Mouse (Mus musculus): ENCODE data around the gene Lag3.
"Not testable (repeated sequence)": the region's sequence is repeated elsewhere in the genome, so short reads cannot be mapped to it uniquely, and the experiment has no call there.

Gene Lag3

DNA sequence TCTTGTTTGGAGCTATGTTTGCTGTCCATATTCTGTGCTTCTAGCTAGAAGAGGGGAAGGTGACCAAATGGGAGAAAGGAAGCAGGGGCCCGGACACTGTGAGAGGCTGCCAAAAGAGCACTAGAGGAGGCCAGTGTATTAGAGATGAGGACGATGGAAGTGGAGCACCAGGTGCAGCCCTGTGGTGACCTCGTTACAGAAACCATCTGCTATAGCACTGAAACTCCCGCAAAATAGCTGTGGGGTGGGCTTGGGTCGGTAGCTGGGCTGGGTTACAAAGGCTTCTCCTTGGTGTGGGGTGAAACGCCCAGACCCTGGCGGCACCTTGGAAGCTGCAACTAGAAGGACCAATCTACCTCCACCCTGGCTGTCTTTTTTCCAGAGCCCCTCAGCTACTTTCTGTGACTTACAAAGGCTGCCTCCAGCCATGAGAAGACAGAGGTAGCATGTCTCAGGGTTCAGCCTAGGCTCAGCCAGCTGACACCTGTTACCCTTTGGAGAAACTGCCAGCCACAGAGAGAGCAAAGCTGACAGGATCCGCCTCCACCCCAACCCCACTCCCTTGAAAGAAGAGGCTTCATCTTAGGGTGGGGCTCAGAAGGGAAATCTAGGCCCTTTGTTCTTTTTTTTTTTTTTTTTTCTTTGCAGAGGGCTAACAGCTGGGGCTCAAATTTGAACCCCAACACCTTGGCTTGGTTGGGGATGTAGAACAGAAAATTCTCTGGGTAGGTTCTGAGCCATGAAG lies 11.3 kb downstream of the Lag3 start:
- DNase-seq (ENCODE audit: low spot score) = no peak

DNA sequence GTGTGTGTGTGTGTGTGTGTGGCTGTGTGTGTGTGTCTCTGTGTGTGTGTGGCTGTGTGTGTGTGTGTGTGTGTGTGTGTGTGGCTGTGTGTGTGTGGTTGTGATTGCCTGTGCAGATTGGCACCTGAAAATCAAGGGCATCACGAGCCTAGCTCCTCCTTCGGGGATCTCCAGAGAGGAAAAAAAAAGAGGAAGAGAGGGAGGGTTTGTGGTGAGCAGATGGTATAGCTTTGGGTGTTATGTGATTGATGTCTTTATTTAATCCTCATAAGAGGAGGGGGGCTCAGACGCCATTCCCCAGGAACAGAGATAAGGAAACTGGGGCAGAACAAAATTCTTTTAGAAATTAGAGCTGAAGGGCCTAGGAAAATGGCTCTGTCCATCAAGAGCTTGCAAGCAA lies 13.1 kb downstream of the Lag3 start:
- DNase-seq (ENCODE audit: low spot score) = no peak

DNA sequence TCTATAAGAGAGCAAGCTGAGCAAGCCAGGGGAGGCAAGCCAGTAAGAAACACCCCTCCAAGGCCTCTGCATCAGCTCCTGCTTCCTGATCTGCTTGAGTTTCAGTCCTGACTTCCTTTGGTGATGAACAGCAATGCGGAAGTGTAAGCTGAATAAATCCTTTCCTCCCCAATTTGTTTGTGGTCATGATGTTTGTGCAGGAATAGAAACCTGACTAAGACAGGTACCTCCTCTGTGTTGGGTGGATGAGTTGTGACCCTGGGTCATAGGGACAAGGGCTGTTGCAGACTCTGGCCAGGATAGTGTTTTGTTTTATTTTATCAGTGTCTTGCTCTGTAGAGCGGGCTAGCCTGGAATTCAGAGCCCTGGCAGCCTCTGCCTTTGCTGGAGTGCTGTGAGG lies 17.4 kb downstream of the Lag3 start:
- not testable (repeated sequence) for DNase-seq (ENCODE audit: low spot score)

DNA sequence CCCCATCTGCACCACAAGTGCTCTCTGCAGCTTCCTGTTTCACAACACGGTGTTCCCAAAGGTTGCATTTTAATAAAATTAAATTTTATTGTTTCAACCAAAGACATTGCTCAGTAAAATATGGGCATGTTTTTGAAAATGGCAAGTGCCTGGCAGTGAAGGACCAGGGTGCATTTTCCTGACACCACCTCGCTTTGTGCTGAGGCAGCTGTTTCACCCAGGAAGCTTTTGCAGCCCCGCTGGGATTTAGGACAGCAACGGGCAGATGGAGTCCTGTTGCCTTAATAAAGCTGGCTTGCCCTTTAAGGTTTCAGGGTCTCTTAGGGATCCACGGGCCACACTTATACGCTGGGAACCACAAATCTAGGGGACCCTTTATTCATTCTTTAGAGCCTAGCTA lies 20.5 kb downstream of the Lag3 start:
- DNase-seq (ENCODE audit: low spot score) = no peak

DNA sequence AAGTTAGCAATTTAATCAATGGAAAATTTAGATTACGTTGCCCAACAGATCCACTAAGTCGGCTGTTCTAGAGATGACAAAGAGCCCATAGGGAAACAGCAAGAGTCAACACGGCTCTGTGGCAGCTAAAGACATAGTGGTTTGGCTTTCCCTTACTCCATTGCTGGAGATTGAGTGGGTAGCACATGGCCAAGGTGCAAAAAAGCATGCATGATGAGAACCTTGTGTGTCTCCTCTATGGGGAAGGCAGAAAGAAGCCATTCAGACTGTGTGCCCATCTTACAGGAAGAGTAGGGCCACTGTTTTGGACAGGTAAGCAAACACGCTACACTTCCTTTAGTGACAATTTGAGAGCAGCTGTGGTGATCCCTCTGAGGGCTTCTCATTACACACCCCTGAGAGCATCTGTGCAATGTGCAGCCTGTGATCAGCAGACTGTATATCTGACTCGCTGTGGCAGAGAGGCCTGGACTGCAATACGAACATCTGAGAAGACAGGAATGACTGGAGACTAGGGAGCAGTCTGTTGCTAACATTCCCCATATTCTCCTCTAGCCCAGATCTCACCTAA lies 22.9 kb downstream of the Lag3 start:
- no peak for DNase-seq (ENCODE audit: low spot score)

DNA sequence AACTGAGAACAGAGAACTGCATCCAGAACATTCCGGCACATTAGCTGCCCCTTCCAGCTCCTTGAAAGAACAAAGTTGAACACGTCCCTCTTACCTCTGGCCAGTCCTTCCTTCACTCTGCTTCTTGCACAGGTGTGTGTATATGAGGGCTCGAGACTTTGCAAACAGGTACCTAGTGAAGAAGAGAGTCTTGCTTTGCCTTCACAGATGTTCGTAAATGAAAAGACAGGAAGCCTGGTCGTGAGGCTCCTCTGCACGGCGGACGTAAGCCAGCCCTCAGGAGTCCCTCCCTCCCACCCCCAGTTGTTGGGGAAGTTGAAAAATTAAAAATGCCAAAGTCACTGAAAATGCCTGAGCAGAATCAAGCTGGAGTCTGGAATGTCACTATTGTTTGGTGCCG lies 23.5 kb downstream of the Lag3 start, which contains the start of gene Cd4:
Gene Cd4 (minus strand): TSS at position 236 of the 400 bp plus-strand sequence.
- no peak for DNase-seq (ENCODE audit: low spot score)

DNA sequence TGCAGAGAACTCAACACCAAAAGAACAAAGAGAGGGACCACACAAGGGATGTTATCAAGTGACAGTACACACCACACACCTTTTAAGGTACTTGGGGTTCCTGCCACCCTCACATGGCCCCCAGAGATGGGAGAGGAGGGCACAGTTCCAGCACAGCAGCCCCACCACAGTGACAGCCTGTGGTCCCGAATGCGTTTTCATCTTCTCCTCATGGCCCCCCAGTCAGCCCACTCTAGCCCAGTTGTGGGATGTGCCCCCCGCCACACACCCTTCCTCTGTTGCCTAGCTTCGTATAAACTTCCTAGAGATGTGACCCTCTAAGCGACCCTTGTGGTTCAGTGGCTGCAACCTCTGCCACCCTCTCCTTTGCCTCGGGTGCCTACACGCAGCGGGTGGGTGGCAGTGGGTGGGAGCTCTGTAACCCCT lies 25.5 kb downstream of the Lag3 start:
- no peak for DNase-seq (ENCODE audit: low spot score)

DNA sequence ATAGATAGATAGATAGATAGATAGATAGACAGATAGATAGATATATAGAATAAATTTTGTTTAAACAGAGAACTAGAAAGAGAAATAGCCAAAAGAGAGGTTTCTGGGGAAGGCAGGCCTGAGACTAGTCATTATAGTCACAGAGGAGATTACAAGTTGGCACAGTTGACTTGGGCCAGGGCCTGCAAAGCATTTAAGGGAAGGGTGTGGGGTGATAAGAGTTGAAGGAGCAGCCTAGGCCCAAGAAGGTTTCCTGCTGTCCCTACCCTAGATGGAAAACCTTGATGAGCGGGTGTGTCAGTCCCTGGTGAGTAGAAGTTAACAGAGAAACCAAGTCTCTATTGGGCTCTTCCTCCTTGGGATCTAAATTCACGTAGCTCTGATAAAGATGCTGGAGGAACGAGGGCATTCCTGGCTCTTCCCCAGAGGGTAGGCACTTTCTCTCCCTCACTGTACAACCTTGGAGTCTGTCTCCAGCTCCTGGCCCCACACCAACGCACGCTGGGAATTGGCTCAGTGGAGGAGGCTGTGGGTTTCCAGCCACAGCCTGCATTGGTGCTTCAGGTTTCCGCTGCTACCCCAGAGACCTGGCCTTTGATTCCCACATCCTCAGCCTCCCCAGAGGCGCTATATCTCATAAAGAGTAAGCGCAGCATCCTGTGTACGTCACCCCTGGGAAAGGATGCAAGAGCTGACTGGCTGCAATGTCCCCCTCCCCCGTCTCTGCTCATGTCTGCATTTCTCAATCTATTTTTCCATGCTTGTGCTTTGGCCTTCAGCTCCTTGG lies 26.6 kb downstream of the Lag3 start:
- DNase-seq (ENCODE audit: low spot score) = no peak

DNA sequence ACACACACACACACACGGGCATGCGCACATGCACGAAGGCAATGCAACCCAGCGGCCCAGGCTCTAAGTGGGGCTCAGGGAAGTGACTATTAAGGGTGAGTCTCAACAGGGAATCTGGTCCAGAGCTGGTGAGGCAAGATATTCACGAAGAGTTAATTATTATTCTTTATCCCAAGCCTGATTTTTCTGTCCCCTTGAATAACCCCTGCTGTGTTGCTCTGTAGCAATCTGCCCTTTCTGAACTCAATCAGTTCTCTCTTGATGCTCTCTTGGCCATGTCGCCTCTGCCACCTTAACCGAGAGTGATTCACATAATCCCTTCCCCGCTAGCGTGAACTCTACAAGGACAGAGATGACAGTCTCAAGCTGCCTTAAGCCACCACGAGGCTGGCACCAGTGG lies 28.2 kb downstream of the Lag3 start:
- no peak for DNase-seq (ENCODE audit: low spot score)

DNA sequence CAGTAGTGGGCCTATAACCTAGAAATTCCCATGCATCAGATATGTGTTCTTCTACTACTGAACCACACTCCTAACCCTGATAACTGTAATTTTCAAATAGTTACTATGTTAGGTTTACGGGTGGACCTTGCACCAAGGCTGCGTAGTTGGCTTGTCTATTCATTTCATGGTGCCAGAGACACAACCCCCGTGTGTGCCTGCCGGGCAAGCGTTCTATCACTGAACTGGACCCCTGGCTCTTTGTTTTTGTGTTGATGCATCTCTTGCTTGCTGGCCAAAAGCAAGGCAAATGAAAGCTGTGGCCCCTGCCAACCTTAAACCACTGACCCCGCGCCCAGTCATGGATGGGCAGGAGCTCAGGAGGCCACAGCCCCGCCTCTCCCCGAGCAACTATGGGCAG lies 29.7 kb downstream of the Lag3 start:
- DNase-seq (ENCODE audit: low spot score) = no peak

DNA sequence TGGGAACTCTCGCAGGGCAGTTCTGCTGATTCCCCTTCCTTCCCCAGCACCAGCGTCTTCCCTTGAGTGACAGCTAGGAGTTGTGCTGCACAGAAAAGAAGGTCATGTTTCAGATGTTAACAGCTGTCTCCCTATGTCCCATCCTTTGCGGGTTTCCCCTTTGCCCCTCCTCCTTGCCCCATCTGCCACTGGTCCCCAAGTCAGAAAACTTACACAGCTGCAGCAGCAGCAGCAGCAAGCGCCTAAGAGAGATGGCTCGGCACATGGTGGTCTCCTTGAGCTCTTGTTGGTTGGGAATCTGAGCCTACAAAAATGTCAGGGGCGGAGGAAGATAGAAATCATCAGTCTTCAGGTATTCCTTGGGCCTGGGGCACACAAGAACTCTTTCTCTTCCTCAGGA lies 32.1 kb downstream of the Lag3 start:
- DNase-seq (ENCODE audit: low spot score) = no peak

DNA sequence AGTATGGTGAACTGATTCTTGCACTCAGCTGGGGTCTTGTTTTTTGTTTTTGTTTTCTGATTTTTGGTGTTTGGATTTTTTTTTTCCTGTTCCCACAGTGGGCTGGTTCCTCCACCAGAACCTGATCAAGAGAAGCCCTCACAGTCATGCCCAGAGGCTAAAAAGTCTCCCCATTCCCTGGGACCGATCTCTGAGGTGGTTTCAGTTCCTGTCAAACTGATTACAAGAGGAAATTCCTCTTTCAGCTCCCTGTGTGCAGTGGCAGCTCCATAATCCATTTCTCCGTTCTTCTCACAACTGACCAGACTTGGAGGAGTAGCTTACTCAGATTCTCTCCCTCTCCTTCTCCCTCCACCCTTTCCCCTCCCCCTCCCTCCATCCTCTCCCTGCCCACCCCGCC lies 37.2 kb downstream of the Lag3 start:
- no peak for DNase-seq (ENCODE audit: low spot score)

DNA sequence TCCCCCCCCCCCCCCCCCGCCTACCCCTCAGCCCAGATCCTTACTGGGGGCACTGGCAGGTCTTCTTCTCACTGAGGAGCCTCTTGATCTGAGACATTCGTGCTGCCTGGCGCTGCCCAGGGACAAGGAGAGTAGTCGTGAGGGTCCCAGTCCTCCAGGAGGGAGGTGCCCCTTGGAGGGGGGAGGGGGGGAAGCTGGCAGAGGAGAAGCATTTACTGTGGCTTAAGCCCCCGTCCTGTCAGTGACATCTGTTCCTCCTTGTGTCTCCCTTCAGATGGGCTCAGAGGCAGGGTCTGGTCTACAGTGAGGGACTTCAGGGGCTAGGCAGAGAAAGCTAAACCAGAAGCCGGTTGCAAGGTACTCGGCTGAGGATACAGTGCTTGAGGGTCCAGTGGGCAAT lies 44.9 kb downstream of the Lag3 start:
- DNase-seq (ENCODE audit: low spot score) = no peak

DNA sequence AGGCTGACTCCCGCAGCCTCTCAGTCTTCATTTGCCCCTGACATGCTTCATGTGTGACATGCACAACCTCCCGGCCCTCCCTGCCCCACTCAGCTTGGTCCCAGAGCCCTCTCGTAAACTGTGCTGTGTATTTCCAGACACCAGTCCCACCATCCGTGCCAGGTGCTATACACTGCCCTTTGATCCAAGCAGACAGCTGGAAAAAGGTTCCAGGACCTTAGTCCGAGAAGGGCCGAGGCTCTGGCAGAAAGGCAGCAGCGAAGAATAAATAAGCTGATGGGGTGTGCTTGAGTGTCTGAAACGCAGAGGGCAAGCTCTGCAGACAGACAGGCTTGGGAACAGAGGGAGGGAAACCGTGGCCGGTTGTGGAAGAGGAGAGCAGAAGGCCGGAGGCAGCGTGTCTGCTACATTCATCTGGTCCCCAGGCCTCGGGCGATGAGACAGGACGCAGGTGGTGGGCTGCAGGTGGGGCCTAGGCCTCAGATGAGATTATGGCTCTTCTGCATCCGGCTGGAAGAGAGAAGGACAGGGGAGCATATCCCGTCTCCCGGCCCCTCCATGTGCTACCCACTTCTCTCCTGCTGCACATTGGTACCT lies 45.6 kb downstream of the Lag3 start:
- no peak for DNase-seq (ENCODE audit: low spot score)

DNA sequence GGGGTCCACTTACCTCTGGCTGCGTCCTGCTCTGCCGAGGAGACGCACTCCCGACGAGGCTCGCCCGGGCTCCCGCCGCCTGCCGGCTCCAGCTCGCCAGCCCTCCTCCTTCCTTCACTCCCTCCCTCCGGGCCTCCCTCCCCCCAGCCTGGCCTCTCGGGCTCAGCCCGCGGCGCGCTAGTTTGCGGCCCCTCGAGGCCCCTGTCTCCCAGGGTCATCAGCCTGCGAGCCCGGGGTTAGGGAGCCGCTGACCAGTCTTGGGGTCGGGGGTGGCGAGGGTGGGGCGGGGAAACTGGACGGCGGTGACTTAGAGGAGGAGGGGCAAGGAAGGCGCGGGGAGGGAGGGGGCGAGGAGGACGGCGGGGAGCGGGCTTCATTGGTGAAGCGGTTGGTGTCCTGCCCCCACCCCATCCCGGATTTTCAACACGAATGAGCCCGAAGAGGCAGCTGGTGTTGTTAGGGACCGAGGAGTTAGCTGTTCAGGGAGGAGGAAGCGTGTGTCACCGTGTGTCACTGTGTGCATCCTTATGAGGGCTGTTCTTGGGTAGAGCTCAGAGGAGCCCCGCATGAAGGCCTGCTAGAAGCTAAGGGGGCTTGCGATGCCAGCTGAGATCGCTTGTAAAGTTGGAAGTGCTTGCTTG lies 47.7 kb downstream of the Lag3 start, which contains the start of gene Gpr162:
Gene Gpr162 (minus strand): TSS at position 326 of the 641 bp plus-strand sequence.
- DNase-seq (ENCODE audit: low spot score) = no peak

DNA sequence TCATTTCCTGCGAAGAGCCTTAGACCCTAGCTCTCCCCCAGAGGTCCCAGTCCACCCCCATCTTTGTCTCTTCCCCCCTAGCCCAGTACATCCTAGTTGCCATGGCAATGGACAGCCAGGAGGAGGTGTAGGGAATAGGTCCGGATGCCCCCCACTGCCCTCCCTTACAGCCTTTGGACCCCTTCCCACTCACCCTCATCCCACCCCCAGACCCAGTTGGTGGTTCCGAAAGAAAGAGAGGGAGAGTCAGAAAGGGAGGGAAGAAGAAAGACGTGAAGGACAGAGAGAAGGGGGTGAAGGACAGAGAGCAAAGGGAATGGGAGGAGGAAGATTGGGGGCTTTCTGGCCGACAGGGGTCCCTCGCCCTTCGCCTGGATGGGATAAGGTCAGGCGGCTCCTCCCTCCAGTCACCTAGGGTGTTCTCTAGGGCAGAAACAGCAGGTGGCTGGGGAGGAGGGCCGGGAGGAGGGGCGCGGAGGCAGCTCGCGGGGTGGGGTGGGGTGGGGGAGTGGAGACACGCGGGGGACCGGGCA lies 48.3 kb downstream of the Lag3 start:
- no peak for DNase-seq (ENCODE audit: low spot score)

DNA sequence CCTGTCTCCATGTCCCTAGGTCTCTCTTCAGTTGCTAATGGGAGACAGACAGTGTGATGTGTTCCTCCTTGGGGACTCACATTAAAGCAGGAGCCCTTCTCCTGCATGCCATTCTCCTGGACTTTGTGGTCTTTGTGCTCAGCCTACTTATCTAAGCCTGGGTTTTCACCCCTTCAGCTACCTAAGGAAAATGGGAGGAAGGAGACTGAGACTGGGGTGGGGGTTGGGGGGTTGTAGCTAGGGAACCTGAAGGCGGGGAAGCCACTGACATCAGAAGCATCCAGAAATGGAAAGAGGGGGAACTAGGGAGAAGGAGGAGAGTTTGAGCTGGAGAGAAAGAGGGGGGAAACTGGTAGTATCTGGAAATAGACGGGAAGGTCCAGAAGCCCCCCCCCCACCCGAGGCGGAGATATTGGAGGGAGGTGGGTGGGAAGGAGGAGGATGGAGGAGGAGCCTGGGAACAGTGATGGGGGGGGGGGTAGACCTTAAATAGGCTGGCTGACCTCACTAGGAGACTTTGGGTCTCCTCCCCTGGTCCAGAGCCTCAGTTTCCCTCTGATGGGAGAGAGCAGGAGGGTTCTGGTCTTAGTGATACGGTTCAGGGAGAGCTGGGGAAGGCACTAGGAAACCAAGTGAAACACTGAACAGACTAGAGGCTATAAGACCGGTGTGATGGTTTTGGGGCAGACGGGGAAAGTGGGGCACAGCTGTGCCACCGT lies 48.9 kb downstream of the Lag3 start:
- no peak for DNase-seq (ENCODE audit: low spot score)

DNA sequence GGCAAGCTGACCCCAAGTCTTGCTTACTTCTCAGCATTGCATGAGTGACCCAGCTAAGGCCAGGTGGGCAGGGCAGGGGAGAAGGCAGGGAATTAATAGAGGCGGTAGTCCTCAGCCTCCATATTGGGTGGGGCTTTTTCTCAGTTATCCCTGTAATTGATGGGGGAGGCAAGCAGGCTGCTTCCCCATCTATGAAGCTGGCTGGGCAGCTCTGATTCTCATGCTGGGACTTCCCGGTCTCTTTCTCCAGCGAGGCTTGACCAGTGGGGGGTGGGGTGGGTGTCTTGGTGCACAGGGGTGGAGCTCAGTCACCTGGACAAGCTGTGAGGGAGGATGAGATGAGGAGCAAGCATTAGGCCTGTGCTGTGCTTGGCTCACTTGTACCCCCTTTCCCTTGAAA lies 49.7 kb downstream of the Lag3 start:
- DNase-seq (ENCODE audit: low spot score) = no peak

DNA sequence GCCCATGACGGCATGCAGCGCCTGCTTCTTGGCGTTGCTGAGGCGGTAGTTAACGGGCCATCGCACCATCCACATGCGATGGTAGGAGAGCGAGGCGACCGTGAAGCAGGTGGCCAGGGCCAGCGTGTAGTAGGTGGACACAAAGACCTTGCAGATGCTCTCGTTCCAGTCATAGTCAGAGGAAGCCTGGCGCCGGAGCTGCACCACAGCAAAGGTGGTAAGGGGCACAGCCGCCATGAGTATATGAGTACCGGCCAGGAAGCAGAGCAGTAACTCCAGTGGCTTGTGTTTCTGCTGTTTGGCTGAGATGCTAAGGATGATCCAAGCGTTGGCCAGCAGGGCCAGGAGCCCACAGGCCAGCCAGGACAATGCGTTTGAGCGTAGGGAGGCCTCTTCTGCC lies 50.2 kb downstream of the Lag3 start:
- DNase-seq (ENCODE audit: low spot score) = no peak

DNA sequence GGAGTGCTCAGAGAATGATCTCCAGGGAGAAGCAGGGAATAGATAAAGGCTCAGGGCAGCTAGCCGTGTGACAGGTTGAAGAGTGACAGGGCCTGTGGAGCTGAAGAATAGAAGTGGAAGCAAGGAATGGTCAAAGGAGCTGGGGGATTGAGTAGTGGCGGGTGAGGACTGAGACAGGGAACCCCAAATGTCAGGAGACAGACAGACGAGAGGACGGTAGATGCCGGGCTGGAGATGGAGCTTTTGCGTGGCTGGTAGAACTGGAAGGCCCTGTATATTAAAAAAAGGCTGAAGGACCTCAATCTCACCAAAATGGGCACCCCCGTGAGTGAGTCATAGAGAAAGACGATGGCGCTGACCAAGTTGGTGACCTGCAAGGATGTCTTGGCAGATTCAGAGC lies 51.0 kb downstream of the Lag3 start:
- no peak for DNase-seq (ENCODE audit: low spot score)

DNA sequence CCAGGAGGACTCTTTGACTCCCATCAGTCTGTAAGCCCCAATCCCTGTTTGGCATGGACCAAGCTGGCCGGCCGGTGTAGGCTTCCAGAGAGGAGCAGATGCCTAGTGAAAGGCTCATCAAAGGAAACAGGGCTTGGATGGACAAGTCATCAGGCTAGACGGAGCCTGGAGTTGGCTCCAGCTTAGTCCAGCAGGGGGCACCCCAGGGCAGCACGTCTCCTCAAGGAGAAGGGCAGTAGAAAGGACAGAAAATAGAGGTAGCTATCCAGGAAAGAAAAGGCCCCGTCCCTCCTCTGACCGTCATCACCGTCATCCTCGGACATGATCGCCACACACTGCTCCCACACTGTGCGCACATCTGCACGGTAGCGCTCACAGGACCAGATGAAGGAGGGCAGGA lies 51.8 kb downstream of the Lag3 start:
- peak; percentile 83 for DNase-seq (ENCODE audit: low spot score)

Measured in layer of hippocampus, adult 9-10 months (tissue).